Mouse (Mus musculus): ENCODE data around the gene Pxk. TPM values are rescaled to one million over a fixed set of nuclear protein-coding genes. Genes with fewer than 3 reads are reported as not detected.

Gene Pxk
- total RNA-seq (2021): 10 to 100 TPM; 20.6 to 24.4 TPM
- long read RNA-seq, experiment 1, transcript Pxk-205 (18 exons, 2,765 nt): minor isoform, 13 of 35 reads
- long read RNA-seq, experiment 1, transcript Pxk-201 (18 exons, 2,812 nt): major isoform, 16 of 35 reads
- long read RNA-seq, experiment 1, partial matches to known transcripts: 2 of 35 reads
- long read RNA-seq, experiment 1, other reads (novel, unspliced or antisense): 4 of 35 reads
- long read RNA-seq, experiment 2, transcript Pxk-201 (18 exons, 2,812 nt): major isoform, 14 of 32 reads
- long read RNA-seq, experiment 2, transcript Pxk-205 (18 exons, 2,765 nt): minor isoform, 12 of 32 reads
- long read RNA-seq, experiment 2, partial matches to known transcripts: 2 of 32 reads
- long read RNA-seq, experiment 2, other reads (novel, unspliced or antisense): 3 of 32 reads

GRCm38 (mm10) chr14:8097978-8098686 lies at the start of gene Pxk:
Gene Pxk (plus strand): TSS chr14:8098211.
- intact Hi-C loops (cut with DNase I): loop anchor here (5.0 kb wide), 2 partner anchors 114 to 159 kb away; partner anchors contain the start of genes Acox2 and Kctd6
- peak; percentile 94 to 95 for DNase-seq

- intact Hi-C loops (cut with DNase I): loop anchor here (10.0 kb wide), 1 partner anchor 85 kb away; no protein-coding TSS in a partner anchor
- no peak for DNase-seq
These were observed 48.7 kb upstream of the Pxk start for GRCm38 (mm10) chr14:8049334-8049733.

- no peak for DNase-seq
- intact Hi-C loops (cut with DNase I): no loop called here
These were observed 46.1 kb upstream of the Pxk start for GRCm38 (mm10) chr14:8051869-8052268.

- intact Hi-C loops (cut with DNase I): no loop called here
These were observed 45.4 kb upstream of the Pxk start for GRCm38 (mm10) chr14:8052661-8053060.

GRCm38 (mm10) chr14:8054310-8055102 lies 43.5 kb upstream of the Pxk start:
- intact Hi-C loops (cut with DNase I): no loop called here
- DNase-seq: no peak

More at GRCm38 (mm10) chr14:8052661-8053060, 45.4 kb upstream of the Pxk start:
- DNase-seq: no peak

DNA sequence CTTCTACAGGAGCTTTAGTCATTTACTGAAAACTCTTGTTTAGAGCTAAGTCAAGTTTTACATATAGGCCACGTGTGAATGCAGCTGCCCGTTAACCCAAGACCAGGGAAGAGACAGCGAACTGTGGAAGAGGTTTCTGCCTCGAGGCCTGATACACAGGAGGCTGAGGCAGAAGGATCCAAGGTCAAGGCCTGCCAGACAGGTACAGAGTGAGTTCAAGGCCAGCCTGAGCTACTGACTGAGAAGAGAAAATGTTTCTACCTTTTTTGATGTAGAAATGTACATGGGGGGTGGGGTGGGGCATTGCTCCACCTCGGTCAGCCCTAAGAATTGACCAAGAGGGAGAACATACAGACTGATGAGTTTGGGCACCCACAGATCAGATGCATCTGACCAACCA lies 41.9 kb upstream of the Pxk start:
- intact Hi-C loops (cut with DNase I): no loop called here
- DNase-seq: no peak

- intact Hi-C loops (cut with DNase I): no loop called here
- DNase-seq: no peak
These were observed 38.1 kb upstream of the Pxk start for GRCm38 (mm10) chr14:8059938-8060337.

- no peak for DNase-seq
- intact Hi-C loops (cut with DNase I): no loop called here
These were observed 35.9 kb upstream of the Pxk start for GRCm38 (mm10) chr14:8062076-8062475.

DNA sequence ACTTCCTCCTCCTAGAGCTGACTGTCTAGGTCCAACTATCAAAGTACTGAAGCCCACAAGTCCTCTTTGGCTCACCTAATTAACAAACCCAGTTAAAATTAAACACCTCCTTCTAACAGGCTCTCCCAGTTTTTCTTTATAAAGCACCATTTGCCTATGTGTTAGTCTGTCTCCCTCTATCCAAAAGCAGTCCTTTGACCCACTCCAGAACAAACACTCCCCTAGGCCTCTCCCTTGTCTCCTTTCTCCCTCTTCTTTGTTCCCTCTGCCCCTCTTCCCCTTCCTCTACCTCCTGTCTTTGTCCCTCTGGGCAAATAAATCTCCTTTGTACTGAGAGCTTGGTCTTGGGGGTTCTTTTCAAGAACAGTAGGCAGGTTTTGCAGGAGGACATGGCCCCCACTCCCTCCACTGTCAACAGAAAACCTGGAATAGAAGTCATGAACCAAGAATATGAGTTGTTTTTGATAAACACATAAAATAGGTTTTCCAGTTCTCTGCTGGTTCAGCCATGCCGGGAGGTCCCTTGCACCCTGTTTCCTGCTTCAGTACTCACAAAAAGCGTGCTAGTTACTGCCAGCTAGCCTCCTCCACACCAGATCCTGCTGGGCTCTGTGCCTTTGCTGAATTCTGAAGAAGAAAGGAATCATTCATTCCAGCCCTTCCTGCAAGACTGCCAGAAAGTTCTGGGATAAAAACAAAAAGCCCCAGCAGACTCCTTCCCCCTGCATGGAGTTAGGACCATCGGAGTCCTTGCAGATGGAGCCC lies 35.3 kb upstream of the Pxk start:
- intact Hi-C loops (cut with DNase I): no loop called here
- DNase-seq: peak in 1 of 2 experiments; percentile 16

DNA sequence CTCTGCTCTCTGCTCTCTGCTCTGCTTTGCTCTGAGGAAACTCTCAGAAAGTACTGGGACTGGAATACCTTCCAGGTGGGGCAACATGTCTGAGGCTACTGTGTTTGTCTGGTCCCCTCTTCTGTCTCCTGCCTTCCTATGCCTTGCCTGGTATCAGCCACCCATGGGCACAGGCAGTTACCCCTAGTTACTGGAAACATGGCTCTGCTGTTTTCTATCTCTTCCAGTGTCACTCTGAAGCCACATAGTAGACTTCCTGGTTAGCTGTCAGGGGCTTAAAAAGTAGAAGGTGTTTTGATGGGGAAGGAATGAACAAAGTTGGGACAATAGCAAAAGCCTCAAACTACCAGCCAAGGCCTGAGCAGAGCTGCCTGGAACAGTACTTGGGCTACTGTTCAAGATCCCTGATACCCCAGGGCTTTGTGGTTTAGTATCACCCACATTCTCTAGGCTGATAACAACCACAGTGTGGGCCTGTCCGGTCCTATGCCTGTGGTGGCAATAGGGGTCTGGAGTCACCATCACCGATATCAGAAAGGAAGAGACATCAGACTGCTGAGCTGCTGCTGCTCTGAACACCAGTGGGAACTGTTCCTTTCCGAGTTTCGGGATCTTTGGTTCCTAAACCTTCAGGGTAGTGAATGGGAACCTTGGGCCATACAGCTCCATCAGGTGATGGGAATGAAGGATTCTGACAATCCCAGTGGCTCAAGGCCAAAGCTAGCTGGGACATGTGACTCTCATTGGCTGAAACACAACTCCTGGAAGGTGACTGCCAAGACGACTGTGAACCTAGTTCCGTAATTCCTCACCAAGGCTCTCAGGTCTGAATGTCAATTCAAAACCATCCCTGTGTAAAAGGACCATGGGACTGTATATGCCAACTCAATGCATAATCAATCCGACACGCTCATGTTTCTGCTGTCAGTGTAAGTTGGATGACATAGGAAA lies 33.9 kb upstream of the Pxk start:
- DNase-seq: no peak
- intact Hi-C loops (cut with DNase I): no loop called here

GRCm38 (mm10) chr14:8080165-8080679 lies 17.8 kb upstream of the Pxk start, which contains the start of gene Rpp14:
Gene Rpp14 (plus strand): TSS chr14:8080367.
- peak; percentile 94 to 97 for DNase-seq
- intact Hi-C loops (cut with DNase I): no loop called here

GRCm38 (mm10) chr14:8080718-8081117 lies 17.3 kb upstream of the Pxk start:
- DNase-seq: no peak
- intact Hi-C loops (cut with DNase I): no loop called here

DNA sequence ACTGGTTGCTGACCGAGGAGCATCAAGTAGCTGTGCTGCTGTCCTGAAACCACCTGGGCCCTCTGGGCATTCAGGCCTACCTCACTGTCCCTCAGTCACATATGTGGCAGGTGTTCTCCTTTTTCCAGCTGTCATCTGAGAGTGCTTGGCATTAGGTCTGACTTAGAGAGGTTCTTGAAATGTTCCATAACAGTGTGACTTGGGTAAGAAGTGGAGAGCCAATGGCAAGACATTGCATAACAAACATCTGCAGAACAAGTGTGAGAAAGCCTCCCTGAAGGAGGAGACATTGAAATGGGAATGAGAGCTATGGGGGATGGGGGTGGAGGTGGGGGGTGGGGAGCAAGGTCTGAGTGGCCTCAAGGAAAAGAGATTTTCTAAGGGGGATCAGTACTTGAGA lies 15.1 kb upstream of the Pxk start:
- intact Hi-C loops (cut with DNase I): no loop called here
- no peak for DNase-seq

DNA sequence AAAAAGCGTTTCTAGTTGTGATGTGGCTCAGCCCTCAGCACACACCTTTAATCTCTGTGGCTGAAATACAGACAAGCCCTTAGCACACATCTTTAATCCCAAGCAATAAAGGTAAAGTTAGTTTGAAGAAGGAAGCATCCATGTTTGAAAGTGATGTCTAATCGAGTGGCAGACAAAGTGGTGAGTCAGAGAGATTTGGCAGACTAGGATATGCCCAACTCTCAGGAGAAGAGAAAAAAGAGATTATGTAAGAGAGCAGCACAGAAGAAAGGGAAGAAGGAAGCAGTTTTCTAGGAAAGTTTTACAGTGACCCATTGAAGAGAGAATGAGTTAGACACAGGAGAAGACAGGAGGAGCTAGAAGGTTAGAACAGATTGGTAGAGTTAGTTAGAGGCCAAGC lies 9.0 kb upstream of the Pxk start:
- no peak for DNase-seq
- intact Hi-C loops (cut with DNase I): no loop called here

GRCm38 (mm10) chr14:8092573-8092972 lies 5.4 kb upstream of the Pxk start:
- DNase-seq: no peak
- intact Hi-C loops (cut with DNase I): loop anchor here (2.0 to 5.0 kb wide), 2 partner anchors 64 to 255 kb away; no protein-coding TSS in a partner anchor

GRCm38 (mm10) chr14:8093427-8093826 lies 4.6 kb upstream of the Pxk start:
- intact Hi-C loops (cut with DNase I): loop anchor here (2.0 to 5.0 kb wide), 2 partner anchors 63 to 254 kb away; no protein-coding TSS in a partner anchor
- DNase-seq: no peak

DNA sequence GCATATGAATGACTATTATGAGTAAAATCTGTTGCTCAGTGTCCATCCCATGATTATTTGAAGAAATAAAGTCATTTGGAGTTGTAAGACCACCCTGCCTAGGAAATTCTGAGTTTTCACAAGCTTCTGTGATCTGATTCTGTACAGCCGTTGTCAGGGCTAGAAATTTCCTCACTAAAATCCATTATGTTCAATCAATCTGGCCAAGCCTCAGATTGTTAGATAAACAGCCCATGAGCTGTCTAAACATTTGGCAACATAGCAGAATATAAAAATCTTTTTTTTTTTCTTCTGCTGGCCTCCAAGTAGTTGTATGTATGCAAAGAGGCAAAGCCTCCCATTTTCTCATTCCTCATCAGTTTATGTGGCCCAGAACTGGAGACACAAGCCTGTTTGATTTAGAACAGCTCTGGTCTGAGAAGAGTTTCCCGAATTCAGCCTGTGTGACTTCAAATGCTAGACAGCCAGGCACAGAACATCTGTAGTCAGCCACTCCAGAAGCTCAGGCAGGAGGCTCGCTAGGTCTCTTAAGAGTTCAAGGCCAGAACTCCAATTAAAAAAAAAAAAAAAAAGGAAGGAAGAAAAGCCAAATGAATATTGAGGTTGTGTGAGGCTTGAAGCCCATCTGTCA lies 3.0 kb upstream of the Pxk start:
- intact Hi-C loops (cut with DNase I): loop anchor here (5.0 kb wide), 3 partner anchors 117 to 252 kb away; partner anchors contain the start of genes Acox2 and Kctd6
- DNase-seq: no peak

GRCm38 (mm10) chr14:8095562-8095950 lies 2.5 kb upstream of the Pxk start:
- DNase-seq: peak; percentile 20 to 36
- intact Hi-C loops (cut with DNase I): loop anchor here (5.0 kb wide), 2 partner anchors 117 to 162 kb away; partner anchors contain the start of genes Acox2 and Kctd6
